Mouse (Mus musculus) heart, postnatal 0 days (tissue): ENCODE data around the gene Ngf.

ENCODE experiments used
- CTCF ChIP-seq: IDR thresholded peaks from 2 replicates; pipeline ENCODE4 v1.5.1; 2016; ENCODE audit warnings: antibody characterized with exemption, control low read depth, low read depth
- EP300 ChIP-seq: IDR thresholded peaks from 2 replicates; pipeline ENCODE4 v1.6.1; 2016; ENCODE audit warnings: antibody characterized with exemption, low read depth

DNA sequence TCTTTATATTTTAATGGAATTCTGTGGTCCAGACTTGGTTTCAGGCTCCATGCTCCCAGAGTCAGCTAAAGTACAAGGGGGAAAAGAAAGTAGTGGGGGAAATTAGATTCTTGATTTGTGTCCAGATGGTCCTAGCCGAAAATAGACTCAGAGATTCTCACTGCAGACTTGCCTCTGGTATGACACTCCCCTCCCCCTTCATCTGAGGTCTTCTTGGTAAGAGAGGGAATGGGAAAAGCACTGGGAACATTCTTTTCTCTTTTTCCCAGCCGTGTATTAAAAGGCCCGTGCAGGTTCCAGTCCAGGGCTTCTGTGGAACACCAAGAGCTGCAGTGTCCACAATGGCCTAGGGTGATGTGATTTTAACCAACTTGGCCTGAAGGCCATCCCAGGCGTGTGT, 23.0 kb upstream of the Ngf start:
- TF ChIP-seq EP300 (no peak), CTCF (no peak)
